Mouse (Mus musculus): ENCODE data around the gene Bbc3. TPM values are rescaled to one million over a fixed set of nuclear protein-coding genes. Genes with fewer than 3 reads are reported as not detected.

Gene Bbc3
- polyA plus RNA-seq, 1 experiment from 2014 or later: 21.1 TPM

Other genes starting within 250 kb of the Bbc3 start
- 0.05 and 0.07 TPM in 2 replicates for gene Zfp541, start 246.6 kb upstream of the Bbc3 start, polyA plus RNA-seq (2016; fragmentation: Nextera tagmentation; extraction: Ambion mirVana)
- gene Napa, start 209.9 kb upstream of the Bbc3 start, polyA plus RNA-seq (2016; fragmentation: Nextera tagmentation; extraction: Ambion mirVana): 182 and 191 TPM in 2 replicates
- 30.9 and 31.5 TPM in 2 replicates for gene Kptn, start 188.5 kb upstream of the Bbc3 start, polyA plus RNA-seq (2016; fragmentation: Nextera tagmentation; extraction: Ambion mirVana)
- gene Slc8a2, start 178.6 kb upstream of the Bbc3 start, polyA plus RNA-seq (2016; fragmentation: Nextera tagmentation; extraction: Ambion mirVana): 1.1 and 1.3 TPM in 2 replicates
- gene Meis3, start 133.3 kb upstream of the Bbc3 start, polyA plus RNA-seq (2016; fragmentation: Nextera tagmentation; extraction: Ambion mirVana): 136 and 138 TPM in 2 replicates
- gene Dhx34, start 86.4 kb upstream of the Bbc3 start, polyA plus RNA-seq (2016; fragmentation: Nextera tagmentation; extraction: Ambion mirVana): 16.9 and 19.2 TPM in 2 replicates
- not detected in 2 replicates for gene C5ar2, start 64.2 kb upstream of the Bbc3 start, polyA plus RNA-seq (2016; fragmentation: Nextera tagmentation; extraction: Ambion mirVana)
- gene C5ar1, start 48.9 kb upstream of the Bbc3 start, polyA plus RNA-seq (2016; fragmentation: Nextera tagmentation; extraction: Ambion mirVana): 0.79 and 2.0 TPM in 2 replicates
- gene Inafm1, start 34.8 kb upstream of the Bbc3 start, polyA plus RNA-seq (2016; fragmentation: Nextera tagmentation; extraction: Ambion mirVana): 23.3 and 25.4 TPM in 2 replicates
- gene Ccdc9, start 21.6 kb upstream of the Bbc3 start, polyA plus RNA-seq (2016; fragmentation: Nextera tagmentation; extraction: Ambion mirVana): 43.4 and 46.7 TPM in 2 replicates
- 307 and 311 TPM in 2 replicates for gene Sae1, start 79.4 kb downstream of the Bbc3 start, polyA plus RNA-seq (2016; fragmentation: Nextera tagmentation; extraction: Ambion mirVana)
- 26.4 and 30.0 TPM in 2 replicates for gene Zc3h4, start 92.5 kb downstream of the Bbc3 start, polyA plus RNA-seq (2016; fragmentation: Nextera tagmentation; extraction: Ambion mirVana)
- 52.6 and 55.9 TPM in 2 replicates for gene Tmem160, start 144.4 kb downstream of the Bbc3 start, polyA plus RNA-seq (2016; fragmentation: Nextera tagmentation; extraction: Ambion mirVana)
- 1.2 and 1.7 TPM in 2 replicates for gene Npas1, start 169.3 kb downstream of the Bbc3 start, polyA plus RNA-seq (2016; fragmentation: Nextera tagmentation; extraction: Ambion mirVana)

Data from hindbrain, embryonic 12.5 days (tissue).